Comparison of ENCODE assay signal across 9 mouse cellular contexts in the genomic region with DNA sequence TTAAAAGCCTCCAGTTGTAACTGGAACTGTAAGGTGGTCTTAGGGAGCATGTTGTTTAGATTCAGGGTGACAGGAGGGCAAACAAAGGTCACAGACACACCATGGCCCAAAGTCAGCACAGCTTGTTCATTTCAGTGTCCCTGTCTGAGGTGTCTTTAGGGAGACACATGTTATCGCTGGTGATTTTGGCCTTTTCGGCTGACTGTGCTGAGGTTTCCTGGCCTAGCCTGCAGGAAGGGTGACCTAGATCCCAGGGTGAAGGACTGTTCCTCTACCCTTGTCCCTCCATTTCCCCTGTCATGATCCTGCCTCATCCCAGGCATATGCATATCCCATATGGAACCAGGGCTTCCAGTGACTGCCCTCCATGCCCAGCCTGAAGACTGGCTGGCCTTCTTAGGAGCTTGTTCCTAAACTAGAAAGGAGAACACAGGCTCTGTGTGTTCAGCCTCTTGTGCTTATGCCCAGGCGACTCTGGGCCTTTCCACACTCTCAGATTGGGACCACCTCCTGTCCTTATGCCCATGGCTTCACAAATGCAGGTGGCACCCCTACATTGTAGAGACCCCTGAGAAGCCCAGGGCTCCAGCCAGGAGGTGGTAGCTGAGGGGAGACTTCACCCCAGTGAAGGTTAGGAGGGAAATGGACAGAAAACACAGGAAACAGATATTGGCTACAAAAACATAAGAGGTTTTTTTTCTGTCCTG.
DNase-seq lines count a peak whose midpoint lies in the region; ATAC-seq and TF ChIP-seq lines count a peak whose summit lies in the region.
"Had no signal": no experiment of that assay in that cellular context is flagged by ENCODE, and none has a peak within 500 bp of the region (broad histone marks: within the 10 kb centered on the region; RNA-seq: fewer than 3 reads in every experiment).

No protein-coding gene starts in this region.

- no peaks in the 10 kb centered on the region for H3K27me3 ChIP-seq in heart, embryonic 12.5 days (replicated peaks)
- no peaks in the 10 kb centered on the region for H3K27me3 ChIP-seq in embryonic facial prominence, embryonic 10.5 days (replicated peaks; ENCODE audit: low read depth, poor library complexity, severe bottlenecking)
- H3K27me3 ChIP-seq in heart, postnatal 0 days (ENCODE audit: control insufficient read depth, insufficient read depth, low read length), result no peaks in the 10 kb centered on the region
- H3K27me3 ChIP-seq in midbrain, embryonic 14.5 days (ENCODE audit: control insufficient read depth, insufficient read depth, low read length), result no peaks in the 10 kb centered on the region

- no peak overlapping the region for H3K4me3 ChIP-seq in heart, embryonic 12.5 days
- H3K4me3 ChIP-seq in embryonic facial prominence, embryonic 10.5 days, result no peak overlapping the region
- H3K4me3 ChIP-seq in heart, postnatal 0 days (ENCODE audit: low read depth, low read length), result no peak overlapping the region
- H3K4me3 ChIP-seq in midbrain, embryonic 14.5 days (replicated peaks; ENCODE audit: low read depth, low read length), result no peak overlapping the region

- no peak overlapping the region for H3K9ac ChIP-seq in heart, embryonic 12.5 days
- peak overlapping the region; percentile 40 for H3K9ac ChIP-seq in heart, postnatal 0 days (replicated peaks; ENCODE audit: low read depth, low read length)
- H3K9ac ChIP-seq in midbrain, embryonic 14.5 days (replicated peaks; ENCODE audit: low read length), result no peak overlapping the region

- peak overlapping the region; percentile 48 for H3K27ac ChIP-seq in heart, embryonic 12.5 days (ENCODE audit: poor library complexity, severe bottlenecking)
- H3K27ac ChIP-seq in embryonic facial prominence, embryonic 10.5 days (replicated peaks), result peak overlapping the region; percentile 57
- H3K27ac ChIP-seq in heart, postnatal 0 days (ENCODE audit: low read depth), result peak overlapping the region; percentile 91
- peak overlapping the region; percentile 90; the same call in 1 of the 2 replicates for H3K27ac ChIP-seq in midbrain, embryonic 14.5 days (replicated peaks; ENCODE audit: low read depth, low read length)

- no peak overlapping the region for H3K4me2 ChIP-seq in heart, embryonic 12.5 days
- no peak overlapping the region for H3K4me2 ChIP-seq in heart, postnatal 0 days (ENCODE audit: low read depth, low read length)
- no peak overlapping the region for H3K4me2 ChIP-seq in midbrain, embryonic 14.5 days (ENCODE audit: low read length)

- peaks cover 12% of the 10 kb centered on the region for H3K36me3 ChIP-seq in heart, embryonic 12.5 days
- peaks cover 7% of the 10 kb centered on the region; the same call in 1 of the 2 replicates for H3K36me3 ChIP-seq in embryonic facial prominence, embryonic 10.5 days (replicated peaks)
- H3K36me3 ChIP-seq in heart, postnatal 0 days (replicated peaks; ENCODE audit: control insufficient read depth, insufficient read depth, low read length), result peaks cover 12% of the 10 kb centered on the region
- peaks cover 6% of the 10 kb centered on the region; the same call in 1 of the 2 replicates for H3K36me3 ChIP-seq in midbrain, embryonic 14.5 days (ENCODE audit: control insufficient read depth, insufficient read depth, low read length)

- WGBS in heart, embryonic 12.5 days, result 49% methylated on average over 3 of the region's 3 CpGs
- WGBS in embryonic facial prominence, embryonic 10.5 days, result 56% methylated on average over 3 of the region's 3 CpGs
- 39% methylated on average over 3 of the region's 3 CpGs for WGBS in heart, postnatal 0 days
- 79% methylated on average over 3 of the region's 3 CpGs for WGBS in midbrain, embryonic 14.5 days

- TF ChIP-seq EP300 in heart, postnatal 0 days (IDR thresholded peaks at IDR 0.05; ENCODE audit: low read depth), result no peak

- H3K9me3 ChIP-seq in heart, embryonic 12.5 days (replicated peaks), result no peaks in the 10 kb centered on the region
- H3K9me3 ChIP-seq in embryonic facial prominence, embryonic 10.5 days, result no peaks in the 10 kb centered on the region
- H3K9me3 ChIP-seq in heart, postnatal 0 days (replicated peaks; ENCODE audit: control insufficient read depth, low read length), result no peaks in the 10 kb centered on the region
- no peaks in the 10 kb centered on the region for H3K9me3 ChIP-seq in midbrain, embryonic 14.5 days (ENCODE audit: control insufficient read depth, low read length)

- no peak for TF ChIP-seq CTCF in heart, postnatal 0 days (IDR thresholded peaks at IDR 0.05; ENCODE audit: low read depth)

- peaks cover 68% of the 10 kb centered on the region for H3K4me1 ChIP-seq in heart, embryonic 12.5 days (replicated peaks)
- H3K4me1 ChIP-seq in embryonic facial prominence, embryonic 10.5 days, result peaks cover 47% of the 10 kb centered on the region
- peaks cover 64% of the 10 kb centered on the region for H3K4me1 ChIP-seq in heart, postnatal 0 days (ENCODE audit: control insufficient read depth, insufficient read depth)
- H3K4me1 ChIP-seq in midbrain, embryonic 14.5 days (ENCODE audit: control insufficient read depth, insufficient read depth, low read length), result peaks cover 20% of the 10 kb centered on the region

- ATAC-seq in heart, embryonic 12.5 days (ENCODE audit: insufficient number of reproducible peaks, low FRiP score), result no peak
- ATAC-seq in heart, postnatal 0 days (ENCODE audit: insufficient read depth, low read depth), result no peak
- no peak for ATAC-seq in midbrain, embryonic 14.5 days (ENCODE audit: low FRiP score, low TSS enrichment)

- DNase-seq in heart, postnatal 4 days, result no peak
- DNase-seq in embryonic facial prominence, embryonic 10.5 days (ENCODE audit: low spot score), result no peak
- no peak for DNase-seq in heart, postnatal 0 days (ENCODE audit: low spot score)
- no peak for DNase-seq in midbrain, embryonic 14.5 days
- DNase-seq in retina, embryonic 14.5 days (ENCODE audit: low spot score), result no peak
- no peak for DNase-seq in right cerebral cortex, postnatal 36 days (ENCODE audit: low spot score in 2 of 2)
- no peak for DNase-seq in gastrocnemius, postnatal 25 days
- DNase-seq: gastrocnemius, postnatal 14 days had no signal
